Mouse (Mus musculus) MEL (cell line): ENCODE data around the gene 1700029H14Rik. TPM values are rescaled to one million over a fixed set of nuclear protein-coding genes. Genes with fewer than 3 reads are reported as not detected.

Experiments used
- DNase-seq: peaks from one replicate; pipeline ENCODE4 v3.0.0; 2011; ENCODE audit warnings: low read depth, low spot score
- H3K27ac ChIP-seq: 2 replicates; pipeline ENCODE4 v1.5.1; 2012; ENCODE audit warnings: low read depth, mild to moderate bottlenecking, control low read depth, low read length, moderate library complexity; ENCODE audit not compliant: control insufficient read depth
- H3K27me3 ChIP-seq, 2 experiments: fragments of 150-350 bp in 1 of 2; sonication (generic) in 1 of 2; 2 replicates each; pipeline ENCODE4 v1.6.1; 2012; ENCODE audit warnings: low read length in 2 of 2, mild to moderate bottlenecking in 2 of 2, improper control_type of control experiment in 1 of 2, moderate library complexity in 1 of 2; ENCODE audit not compliant: insufficient read depth in 2 of 2, control insufficient read depth in 1 of 2
- H3K36me3 ChIP-seq, 2 experiments: 2 replicates each; pipeline ENCODE4 v1.6.1; 2012 to 2014; ENCODE audit warnings: low read length in 2 of 2, improper control_type of control experiment in 1 of 2, inconsistent platforms in 1 of 2, mild to moderate bottlenecking in 1 of 2; ENCODE audit not compliant: insufficient read depth in 2 of 2, control insufficient read depth in 1 of 2
- H3K4me1 ChIP-seq, 2 experiments: fragments of 150-350 bp in 1 of 2; sonication (generic) in 1 of 2; 2 replicates each; pipeline ENCODE4 v1.6.1; 2012; ENCODE audit warnings: low read length in 2 of 2, improper control_type of control experiment in 1 of 2, mild to moderate bottlenecking in 1 of 2; ENCODE audit not compliant: insufficient read depth in 2 of 2, control insufficient read depth in 1 of 2
- H3K4me3 ChIP-seq, 2 experiments: fragments of 150-350 bp in 1 of 2; sonication (generic) in 1 of 2; 2 replicates each; pipeline ENCODE4 v1.5.1; 2012; ENCODE audit warnings: low read depth in 2 of 2, low read length in 2 of 2, mild to moderate bottlenecking in 2 of 2, moderate library complexity in 2 of 2, control low read depth in 1 of 2, improper control_type of control experiment in 1 of 2; ENCODE audit not compliant: control insufficient read depth in 1 of 2, insufficient read depth in 1 of 2
- H3K79me2 ChIP-seq: 2 replicates; pipeline ENCODE4 v1.6.1; 2012; ENCODE audit warnings: mild to moderate bottlenecking, low read length, moderate library complexity; ENCODE audit not compliant: control insufficient read depth, poor library complexity, insufficient read depth
- H3K9ac ChIP-seq: 2 replicates; pipeline ENCODE4 v1.6.1; 2012; ENCODE audit warnings: low read depth, mild to moderate bottlenecking, control low read depth, low read length, moderate library complexity; ENCODE audit not compliant: control insufficient read depth, poor library complexity, severe bottlenecking
- H3K9me3 ChIP-seq: fragments of 150-350 bp; sonication (generic); replicated peaks from 2 replicates; pipeline ENCODE4 v1.6.1; 2012; ENCODE audit warnings: mild to moderate bottlenecking, low read length, improper control_type of control experiment, moderate library complexity; ENCODE audit not compliant: insufficient read depth
- BHLHE40 ChIP-seq: IDR thresholded peaks from 2 replicates; pipeline ENCODE4 v1.6.1; 2012; ENCODE audit warnings: low read depth, mild to moderate bottlenecking, inconsistent platforms, low read length, improper control_type of control experiment, borderline replicate concordance
- CHD1 ChIP-seq: IDR thresholded peaks from 2 replicates; pipeline ENCODE4 v1.6.1; 2012; ENCODE audit warnings: low read depth, mild to moderate bottlenecking, inconsistent platforms, low read length, improper control_type of control experiment
- CHD2 ChIP-seq: IDR thresholded peaks from 2 replicates; pipeline ENCODE4 v1.6.1; 2011; ENCODE audit warnings: low read length, improper control_type of control experiment
- E2F4 ChIP-seq: IDR thresholded peaks from 2 replicates; pipeline ENCODE4 v1.6.1; 2011; ENCODE audit warnings: low read depth, low read length, improper control_type of control experiment, borderline replicate concordance
- KAT2A ChIP-seq: conservative IDR thresholded peaks from 2 replicates; pipeline ENCODE4 v1.6.1; 2012; ENCODE audit warnings: low read depth, low read length, improper control_type of control experiment, inconsistent platforms
- MAFK ChIP-seq: IDR thresholded peaks from 2 replicates; pipeline ENCODE4 v1.6.1; 2011; ENCODE audit warnings: low read depth, mild to moderate bottlenecking, low read length, improper control_type of control experiment, borderline replicate concordance
- MAX ChIP-seq: IDR thresholded peaks from 2 replicates; pipeline ENCODE4 v1.6.1; 2011; ENCODE audit warnings: low read length, improper control_type of control experiment
- MXI1 ChIP-seq: IDR thresholded peaks from 2 replicates; pipeline ENCODE4 v1.6.1; 2011; ENCODE audit warnings: mild to moderate bottlenecking, low read depth, low read length, improper control_type of control experiment
- MYC ChIP-seq: IDR thresholded peaks from 2 replicates; pipeline ENCODE4 v1.6.1; 2011; ENCODE audit warnings: low read depth, mild to moderate bottlenecking, low read length, improper control_type of control experiment, moderate library complexity
- NRF1 ChIP-seq: IDR thresholded peaks from 2 replicates; pipeline ENCODE4 v1.6.1; 2014; ENCODE audit warnings: low read depth, mild to moderate bottlenecking, inconsistent platforms, low read length, improper control_type of control experiment, moderate library complexity; ENCODE audit not compliant: poor library complexity, insufficient read depth, severe bottlenecking
- POLR2A ChIP-seq, 2 experiments: IDR thresholded peaks; 2 replicates each; pipeline ENCODE4 v1.6.1; 2011 to 2012; ENCODE audit warnings: low read length in 2 of 2, mild to moderate bottlenecking in 2 of 2, control low read depth in 1 of 2, improper control_type of control experiment in 1 of 2, low read depth in 1 of 2, moderate library complexity in 1 of 2; ENCODE audit not compliant: control insufficient read depth in 1 of 2, insufficient read depth in 1 of 2, poor library complexity in 1 of 2
- RAD21 ChIP-seq: IDR thresholded peaks from 2 replicates; pipeline ENCODE4 v1.6.1; 2011; ENCODE audit warnings: mild to moderate bottlenecking, low read depth, low read length, improper control_type of control experiment
- SIN3A ChIP-seq: IDR thresholded peaks from 2 replicates; pipeline ENCODE4 v1.6.1; 2012; ENCODE audit warnings: low read length, improper control_type of control experiment, inconsistent platforms
- SMC3 ChIP-seq: IDR thresholded peaks from 2 replicates; pipeline ENCODE4 v1.6.1; 2011; ENCODE audit warnings: low read depth, low read length, improper control_type of control experiment
- ZC3H11A ChIP-seq: IDR thresholded peaks from 2 replicates; pipeline ENCODE4 v1.6.1; 2012; ENCODE audit warnings: low read depth, mild to moderate bottlenecking, inconsistent platforms, low read length, improper control_type of control experiment
- ZMIZ1 ChIP-seq: IDR thresholded peaks from 2 replicates; pipeline ENCODE4 v1.6.1; 2012; ENCODE audit warnings: low read depth, mild to moderate bottlenecking, inconsistent platforms, low read length, improper control_type of control experiment, moderate library complexity
- ZNF384 ChIP-seq: IDR thresholded peaks from 2 replicates; pipeline ENCODE4 v1.6.1; 2012; ENCODE audit warnings: low read depth, mild to moderate bottlenecking, inconsistent platforms, low read length, improper control_type of control experiment
- polyA plus RNA-seq, 2 experiments: library from polyadenylated mRNA; stranded (reverse) in 1 of 2; unstranded in 1 of 2; fragments of >175 nt in 1 of 2; fragments of >200 nt in 1 of 2; gene quantifications; 2 replicates each; pipeline versions ENCODE4 v1.2.1 to v1.2.4; 2012; ENCODE audit warnings: low replicate concordance in 2 of 2, low read depth in 1 of 2; ENCODE audit not compliant: insufficient read length in 2 of 2, insufficient read depth in 1 of 2, missing spikeins in 1 of 2
- total RNA-seq: library from RNA; depleted of rRNA; stranded (reverse); fragments of 300-350 nt; gene quantifications from 2 replicates; pipeline ENCODE4 v1.2.3, GENCODE M21; 2012

The 1700029H14Rik gene
- total and polyA plus RNA-seq, 3 experiments = 0.06 TPM; not detected in 2

GRCm38 (mm10) chr8:13537102-13537501 is 25.2 kb downstream of the 1700029H14Rik start:
- Histone ChIP-seq H3K79me2 (no peaks in the 10 kb centered on the region), H3K9me3 (no peaks in the 10 kb centered on the region), H3K4me1 (peaks cover 0 to under 1% of the 10 kb centered on the region in 2 experiments; a peak in 1 of 4 replicates), H3K27me3 (peaks cover 0 to 6% of the 10 kb centered on the region in 2 experiments; a peak in 3 of 4 replicates), H3K27ac (no peak overlapping the region), H3K36me3 (no peaks in the 10 kb centered on the region), H3K4me3 (no peak overlapping the region), H3K9ac (no peak overlapping the region)
- no peak for TF ChIP-seq NRF1
- no peak for TF ChIP-seq ZC3H11A
- TF ChIP-seq SMC3 = no peak
- TF ChIP-seq RAD21 = no peak
- no peak for TF ChIP-seq MXI1
- no peak for TF ChIP-seq MYC
- TF ChIP-seq ZNF384 = no peak
- TF ChIP-seq E2F4 = no peak
- no peak for TF ChIP-seq CHD1
- no peak for TF ChIP-seq POLR2A (IDR thresholded peaks at IDR 0.05; ENCODE audit: control insufficient read depth in 1 of 2, insufficient read depth in 1 of 2, low read depth in 1 of 2, low read length in 2 of 2, poor library complexity in 1 of 2)
- TF ChIP-seq MAFK = no peak
- no peak for TF ChIP-seq SIN3A
- DNase-seq = no peak

- no peaks in the 10 kb centered on the region for H3K79me2 ChIP-seq
- H3K27me3 ChIP-seq = peaks cover 0 to 1% of the 10 kb centered on the region in 2 experiments; a peak in 2 of 4 replicates
- no peak overlapping the region for H3K9ac ChIP-seq
- H3K9me3 ChIP-seq = no peaks in the 10 kb centered on the region
- no peak overlapping the region for H3K27ac ChIP-seq
- peaks cover 9 to 26% of the 10 kb centered on the region in 2 experiments for H3K4me1 ChIP-seq
- peaks cover 0 to 14% of the 10 kb centered on the region in 2 experiments; a peak in 2 of 4 replicates for H3K36me3 ChIP-seq
- H3K4me3 ChIP-seq = no peak overlapping the region
- no peak for DNase-seq
- TF ChIP-seq KAT2A (no peak), ZMIZ1 (no peak), E2F4 (no peak), MAX (no peak), MXI1 (no peak), MAFK (no peak), SMC3 (no peak), RAD21 (no peak), CHD2 (no peak), BHLHE40 (no peak)
These were observed 29.1 kb downstream of the 1700029H14Rik start for GRCm38 (mm10) chr8:13533123-13533522.
